Mouse (Mus musculus) frontal cortex, adult 2 months (tissue): ENCODE measurements around the gene Rps3. TPM values are rescaled to one million over a fixed set of nuclear protein-coding genes. Genes with fewer than 3 reads are reported as not detected.
"Not testable (repeated sequence)": the region's sequence is repeated elsewhere in the genome, so short reads cannot be mapped to it uniquely, and the experiment has no call there.

ENCODE experiments used
- DNase-seq, 2 experiments: peaks; one replicate each; pipeline ENCODE4 v3.0.0; 2022; ENCODE audit warnings: low spot score in 1 of 2; ENCODE audit errors: extremely low spot score in 1 of 2
- polyA plus RNA-seq: library from polyadenylated mRNA; depleted of rRNA; stranded (reverse); fragments of >200 nt; gene quantifications from 2 replicates; pipeline ENCODE4 v1.2.3, GENCODE M21; 2012; rRNA removed

Gene Rps3
- 494 and 531 TPM in 2 replicates for polyA plus RNA-seq

GRCm38 (mm10) chr7:99483271-99483923 is at the start of gene Rps3:
Gene Rps3, minus strand, starts transcription at chr7:99483738.
- peak; percentile 98 for DNase-seq

DNA sequence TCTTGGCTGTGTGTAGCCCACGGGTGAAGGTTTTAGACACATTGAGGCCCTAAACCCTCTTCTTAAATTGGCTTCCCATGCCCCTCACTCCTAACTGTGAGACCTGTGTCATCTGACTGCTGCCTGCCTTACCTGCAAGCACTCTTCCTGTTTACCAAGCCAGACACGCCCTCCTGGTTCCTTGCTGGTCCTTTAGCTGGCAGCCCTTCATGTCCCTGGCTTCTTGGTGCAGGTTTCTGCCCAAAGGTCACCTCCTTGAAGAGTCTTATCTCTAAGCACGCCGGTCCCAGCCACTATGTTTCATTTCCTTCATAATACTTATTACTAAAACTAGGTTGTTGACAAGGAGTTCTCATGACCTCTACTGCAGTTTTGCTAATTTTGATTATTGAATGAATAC is 49.0 kb upstream of the Rps3 start:
- no peak for DNase-seq

- no peak for DNase-seq
Observed at GRCm38 (mm10) chr7:99531408-99531970, 48.0 kb upstream of the Rps3 start.

GRCm38 (mm10) chr7:99529410-99529809 is 45.9 kb upstream of the Rps3 start:
- DNase-seq: peak in 1 of 2 experiments; percentile 79

DNA sequence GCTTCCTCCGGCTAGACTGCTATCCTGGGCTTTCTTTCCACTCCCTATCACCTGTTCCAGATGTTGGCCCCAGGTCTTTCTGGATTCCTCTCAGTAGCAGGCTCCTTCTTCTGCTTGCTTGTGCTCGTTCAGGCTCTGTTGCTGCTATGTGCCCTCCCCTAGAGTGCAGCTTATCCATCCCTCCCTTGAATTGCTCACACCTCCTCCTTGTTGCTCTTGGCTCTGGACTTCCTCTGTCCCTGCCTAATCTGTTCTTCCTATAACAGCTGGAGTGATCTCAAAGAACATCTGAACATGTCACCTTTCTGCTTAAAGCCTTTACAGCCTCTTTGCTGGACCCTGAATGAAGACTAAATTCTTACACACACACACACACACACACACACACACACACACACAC is 45.0 kb upstream of the Rps3 start:
- DNase-seq: no peak

- no peak for DNase-seq
Observed at GRCm38 (mm10) chr7:99523837-99524236, 40.3 kb upstream of the Rps3 start.

DNA sequence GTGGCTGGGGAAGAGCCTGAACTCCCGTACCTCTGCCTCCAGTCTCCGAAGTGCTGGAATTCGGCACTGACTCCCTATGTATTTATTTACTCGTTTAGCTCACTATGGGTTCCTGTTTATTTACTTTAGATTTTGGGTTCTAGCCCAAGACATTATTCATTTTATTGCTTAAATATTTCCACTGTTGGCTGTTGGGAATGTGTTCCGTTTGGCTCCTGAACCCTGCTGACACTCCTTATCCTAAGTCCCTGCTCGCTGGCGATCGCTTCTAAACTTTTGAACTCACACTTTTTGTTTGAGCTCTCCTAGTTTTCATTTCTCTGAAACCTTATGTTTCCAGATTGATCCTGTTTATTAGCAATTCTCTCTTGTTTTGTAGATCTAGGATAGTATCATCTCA is 39.6 kb upstream of the Rps3 start:
- DNase-seq: no peak

DNA sequence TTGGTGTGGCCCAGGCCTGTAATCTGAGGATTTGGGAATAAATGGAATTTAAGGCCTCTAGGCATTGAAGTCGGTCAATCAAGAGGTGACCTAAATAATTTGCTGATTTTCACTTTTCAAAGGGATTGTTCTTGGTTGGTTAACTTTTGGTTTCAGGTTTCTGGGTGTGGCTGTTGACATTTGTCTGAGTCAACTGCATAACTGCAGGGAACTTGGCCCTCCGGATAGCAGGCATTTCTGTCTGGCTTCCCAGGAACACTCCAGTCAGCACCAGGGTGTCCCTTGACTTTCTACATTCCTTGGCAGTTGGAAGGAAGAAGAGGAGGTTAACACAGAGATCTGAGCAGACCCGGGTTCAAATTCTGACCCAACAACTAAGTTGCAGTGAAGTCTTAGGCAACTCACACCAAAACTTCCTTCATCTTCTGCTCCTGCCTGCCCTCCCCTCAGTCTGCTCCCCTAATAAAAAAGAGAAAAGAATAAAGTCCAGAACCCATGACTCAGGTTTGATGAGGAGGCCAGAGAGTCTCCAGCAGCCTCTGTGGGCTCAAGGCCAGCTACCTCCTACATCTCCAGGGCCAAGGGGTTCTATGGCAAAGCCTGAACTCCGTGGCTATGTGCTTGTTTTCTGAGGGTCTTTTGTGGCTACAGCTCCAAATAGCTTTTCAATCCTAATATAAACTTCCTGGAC is 35.6 kb upstream of the Rps3 start:
- no peak for DNase-seq

DNA sequence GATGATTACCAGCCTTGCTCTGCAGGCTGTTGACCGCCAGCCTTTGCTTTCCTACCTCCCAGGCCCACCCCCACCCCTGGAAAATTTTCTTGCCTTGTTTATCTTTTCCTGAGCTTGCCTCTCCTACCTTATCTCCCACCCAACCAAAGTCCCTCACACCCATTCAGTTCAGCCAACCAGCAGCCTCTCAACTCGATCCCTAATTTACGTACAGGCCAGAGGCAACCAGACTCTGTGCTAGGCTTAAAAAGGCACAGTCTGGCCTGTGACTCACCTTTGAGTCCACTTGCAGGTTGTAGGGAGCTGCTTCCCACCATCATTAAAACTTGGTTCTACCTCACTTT is 33.2 kb upstream of the Rps3 start:
- no peak for DNase-seq

- DNase-seq: no peak
Observed at GRCm38 (mm10) chr7:99516092-99516813, 32.7 kb upstream of the Rps3 start.

GRCm38 (mm10) chr7:99510087-99510501 is 26.6 kb upstream of the Rps3 start:
- peak; percentile 66 to 67 for DNase-seq

DNA sequence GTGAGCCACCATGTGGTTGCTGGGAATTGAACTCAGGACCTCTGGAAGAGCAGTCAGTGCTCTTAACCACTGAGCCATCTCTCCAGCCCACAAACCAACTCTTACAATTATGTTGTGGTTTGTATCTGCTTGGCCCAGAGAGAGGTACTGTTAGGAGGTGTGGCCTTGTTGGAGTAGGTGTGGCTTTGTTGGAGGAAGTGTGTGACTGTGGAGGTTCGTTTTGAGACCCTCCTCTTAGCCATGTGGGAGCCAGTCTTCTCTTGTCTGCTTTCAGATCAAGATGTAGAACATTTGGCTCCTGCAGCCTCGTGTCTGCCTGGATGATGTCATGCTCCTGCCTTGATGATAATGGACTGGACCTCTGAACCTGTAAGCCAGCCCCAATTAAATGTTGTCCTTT is 24.6 kb upstream of the Rps3 start:
- DNase-seq: not testable (repeated sequence)

DNA sequence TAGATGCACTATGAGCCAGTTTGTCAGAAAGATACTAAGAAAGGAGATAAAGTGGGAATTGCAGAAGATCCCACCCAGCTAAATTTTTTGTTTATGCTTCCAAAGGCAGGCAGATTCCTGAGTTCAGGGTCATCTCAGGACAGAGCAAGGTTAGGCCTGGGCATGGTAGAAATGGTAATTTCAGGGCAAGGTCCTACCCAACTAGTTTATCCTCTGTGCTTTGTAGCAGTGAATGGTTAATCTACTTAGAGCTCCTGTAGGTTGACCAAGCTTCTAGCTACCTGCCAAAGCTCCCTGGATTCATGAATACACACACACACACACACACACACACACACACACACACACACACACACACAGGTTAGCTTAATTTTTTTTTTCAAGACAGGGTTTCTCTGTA is 21.0 kb upstream of the Rps3 start:
- DNase-seq: no peak

DNA sequence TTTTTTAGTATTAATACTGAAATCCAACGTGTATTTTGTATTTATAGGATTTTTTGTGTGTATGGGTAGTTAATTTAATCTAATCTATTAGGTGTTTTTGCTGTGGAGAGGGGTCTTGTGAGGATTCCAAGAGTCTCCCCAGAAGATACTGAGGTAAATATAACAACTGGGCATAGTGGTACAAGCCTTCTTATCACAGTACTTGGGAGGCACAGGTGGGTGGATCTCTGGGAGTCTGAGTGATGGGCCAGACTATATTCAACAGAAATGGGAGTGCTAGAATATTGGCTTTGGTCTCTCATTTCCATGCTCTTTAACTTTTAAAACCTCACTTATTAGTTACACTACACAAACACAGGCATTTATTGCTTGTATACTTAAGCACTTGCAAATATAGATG is 17.6 kb upstream of the Rps3 start:
- DNase-seq: no peak

DNA sequence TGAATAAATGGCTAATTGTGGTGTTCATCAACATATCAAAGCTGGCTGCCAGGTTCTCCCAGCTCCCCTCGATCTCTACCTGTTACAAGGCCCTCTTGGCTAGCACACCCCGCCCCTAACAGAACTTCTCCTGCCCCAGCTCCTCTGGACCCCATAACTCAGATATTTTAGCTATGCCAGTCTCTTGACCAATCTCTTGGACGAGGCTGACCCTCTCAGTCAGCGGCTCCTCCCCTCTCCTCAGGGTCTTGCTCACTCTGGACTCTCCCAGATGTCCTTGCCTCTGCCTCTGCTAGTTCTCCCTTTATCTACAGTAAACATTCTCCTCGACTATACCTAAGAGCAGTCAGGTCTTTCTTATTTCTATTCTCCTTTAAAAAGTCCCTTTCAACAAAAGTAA is 17.1 kb upstream of the Rps3 start:
- DNase-seq: no peak

DNA sequence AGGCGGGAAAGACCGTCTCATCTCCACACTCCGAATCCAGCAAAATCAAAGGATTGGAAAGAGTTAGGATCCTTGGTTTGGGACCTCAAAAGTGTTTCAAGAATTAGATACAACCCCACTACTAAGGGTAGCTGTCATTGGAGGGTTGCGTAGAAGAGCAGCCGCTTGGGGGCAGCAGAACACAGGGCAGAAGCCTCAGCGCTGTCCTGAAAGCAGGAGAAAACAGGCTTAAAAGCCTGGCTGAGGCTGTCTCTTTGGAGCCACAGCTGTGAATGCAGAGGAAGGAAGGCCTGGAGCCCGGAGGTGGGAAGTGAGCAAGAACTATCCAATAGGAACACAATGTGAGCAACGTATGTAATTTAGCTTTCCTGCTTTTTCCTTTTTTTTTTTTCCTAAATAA is 16.7 kb upstream of the Rps3 start:
- peak; percentile 62 to 91 for DNase-seq

- no peak for DNase-seq
Observed at GRCm38 (mm10) chr7:99499128-99499527, 15.6 kb upstream of the Rps3 start.

DNA sequence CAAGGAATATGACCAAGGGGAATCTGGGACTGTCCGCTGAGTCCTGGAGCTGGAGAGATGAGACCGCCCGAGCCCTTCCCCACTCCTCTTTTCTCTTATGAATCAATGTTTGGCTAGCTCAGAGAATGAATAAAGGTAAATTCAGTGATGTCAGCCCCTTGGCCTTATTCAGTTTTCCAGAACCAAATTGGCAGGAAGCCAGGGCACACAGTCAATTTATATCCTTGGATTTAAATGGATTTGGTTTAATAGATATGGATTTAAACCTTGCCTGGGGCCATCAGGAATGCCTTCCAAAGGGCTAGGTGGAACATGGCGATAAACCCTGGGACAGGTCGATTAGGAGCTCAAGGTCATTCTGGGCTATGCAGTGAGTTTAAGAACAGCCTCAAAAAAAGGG is 6.2 kb upstream of the Rps3 start:
- no peak for DNase-seq

DNA sequence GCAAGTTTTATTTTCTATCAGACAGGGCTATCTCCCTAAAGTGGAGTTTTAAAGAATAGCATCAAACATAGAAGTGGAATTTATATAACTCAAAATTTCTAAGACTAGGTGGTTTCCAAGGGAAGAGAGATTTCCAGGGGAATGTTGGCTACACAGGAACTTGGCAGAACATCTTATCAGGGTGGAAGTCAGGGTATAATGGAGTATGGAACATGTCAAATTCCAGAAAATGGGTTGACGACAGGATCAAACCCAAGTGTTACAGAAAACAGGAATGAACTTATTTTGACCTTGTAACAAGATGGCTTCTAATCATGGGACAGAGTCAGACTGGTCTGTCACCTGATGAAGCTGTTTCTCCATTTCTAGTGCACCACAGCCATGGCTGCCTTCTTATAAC is 1.1 kb upstream of the Rps3 start:
- no peak for DNase-seq

GRCm38 (mm10) chr7:99483924-99484319 is 384 bp upstream of the Rps3 start:
- no peak for DNase-seq

GRCm38 (mm10) chr7:99482637-99483036 is 901 bp downstream of the Rps3 start:
- DNase-seq: no peak

- no peak for DNase-seq
Observed at GRCm38 (mm10) chr7:99477235-99477634, 6.3 kb downstream of the Rps3 start.
